Mouse (Mus musculus) spleen, adult 2 months (tissue): ENCODE measurements around the gene Gle1.

ENCODE experiments used
- CTCF ChIP-seq: fragments of 200-500 bp; IDR thresholded peaks from 2 replicates; pipeline ENCODE4 v1.5.1; 2011; ENCODE audit warnings: mild to moderate bottlenecking, inconsistent platforms; ENCODE audit not compliant: insufficient read depth, insufficient read length, insufficient replicate concordance; ENCODE audit errors: extremely low read depth
- POLR2A ChIP-seq: fragments of 200-500 bp; IDR thresholded peaks from 2 replicates; pipeline ENCODE4 v1.6.1; 2011; ENCODE audit warnings: low read depth, low read length, inconsistent platforms

- TF ChIP-seq POLR2A (no peak), CTCF (no peak)
These were observed 13.7 kb downstream of the Gle1 start for GRCm38 (mm10) chr2:29948896-29949295.
